Mouse (Mus musculus): ENCODE measurements around the gene Tedc1. TPM values are rescaled to one million over a fixed set of nuclear protein-coding genes. Genes with fewer than 3 reads are reported as not detected.

Tedc1 gene
- polyA plus RNA-seq, 1 experiment, result 1.3 TPM

GRCm38 (mm10) chr12:113214072-113214808, 58.0 kb downstream of the Tedc1 start:
- H3K4me1 ChIP-seq (ENCODE audit: control insufficient read depth, insufficient read depth, low read length), result no peaks in the 10 kb centered on the region
- no peak for DNase-seq
- H3K36me3 ChIP-seq (ENCODE audit: control insufficient read depth, insufficient read depth, low read length), result no peaks in the 10 kb centered on the region
- no peak overlapping the region for H3K4me3 ChIP-seq (ENCODE audit: insufficient read depth, low read depth, low read length)
- H3K27me3 ChIP-seq (replicated peaks; ENCODE audit: control insufficient read depth, insufficient read depth, low read length), result no peaks in the 10 kb centered on the region
- no peak overlapping the region for H3K27ac ChIP-seq (ENCODE audit: insufficient read depth, low read depth, low read length)
- 84% methylated on average over 25 of the region's 25 CpGs for WGBS
- TF ChIP-seq POLR2A (IDR thresholded peaks at IDR 0.05; ENCODE audit: low read depth, low read length) (no peak), CTCF (conservative IDR thresholded peaks at IDR 0.05; ENCODE audit: insufficient read depth, insufficient read length, low read depth, low read length) (no peak)

- Histone ChIP-seq H3K27ac (ENCODE audit: insufficient read depth, low read depth, low read length) (no peak overlapping the region), H3K4me3 (ENCODE audit: insufficient read depth, low read depth, low read length) (no peak overlapping the region), H3K4me1 (ENCODE audit: control insufficient read depth, insufficient read depth, low read length) (no peaks in the 10 kb centered on the region), H3K27me3 (replicated peaks; ENCODE audit: control insufficient read depth, insufficient read depth, low read length) (no peaks in the 10 kb centered on the region), H3K36me3 (ENCODE audit: control insufficient read depth, insufficient read depth, low read length) (no peaks in the 10 kb centered on the region)
- no peak for DNase-seq
- WGBS, result 79% methylated on average over 16 of the region's 16 CpGs
- TF ChIP-seq CTCF (conservative IDR thresholded peaks at IDR 0.05; ENCODE audit: insufficient read depth, insufficient read length, low read depth, low read length), result no peak
- no peak for TF ChIP-seq POLR2A (IDR thresholded peaks at IDR 0.05; ENCODE audit: low read depth, low read length)
Observed at GRCm38 (mm10) chr12:113214972-113215666, 58.9 kb downstream of the Tedc1 start.

Other genes with a start within 250 kb of the Tedc1 start
- 10.1 and 10.6 TPM in 2 replicates for gene Jag2, start 226.6 kb upstream of the Tedc1 start, polyA plus RNA-seq (2012; rRNA removed)
- 66.1 and 73.0 TPM in 2 replicates for gene Nudt14, start 214.3 kb upstream of the Tedc1 start, polyA plus RNA-seq (2012; rRNA removed)
- 31.8 and 45.2 TPM in 2 replicates for gene Btbd6, start 179.9 kb upstream of the Tedc1 start, polyA plus RNA-seq (2012; rRNA removed)
- gene Brf1, start 155.7 kb upstream of the Tedc1 start, polyA plus RNA-seq (2012; rRNA removed), result 44.8 and 53.0 TPM in 2 replicates
- 42.4 and 47.8 TPM in 2 replicates for gene Pacs2, start 141.9 kb upstream of the Tedc1 start, polyA plus RNA-seq (2012; rRNA removed)
- gene Tex22, start 81.9 kb upstream of the Tedc1 start, polyA plus RNA-seq (2012; rRNA removed), result 0.16 and 0.46 TPM in 2 replicates
- gene Mta1, start 58.1 kb upstream of the Tedc1 start, polyA plus RNA-seq (2012; rRNA removed), result 39.0 and 44.4 TPM in 2 replicates
- gene Crip2, start 16.2 kb upstream of the Tedc1 start, polyA plus RNA-seq (2012; rRNA removed), result 221 and 233 TPM in 2 replicates
- gene Crip1, start 10.1 kb upstream of the Tedc1 start, polyA plus RNA-seq (2012; rRNA removed), result 195 and 229 TPM in 2 replicates
- gene Tmem121, start 29.5 kb downstream of the Tedc1 start, polyA plus RNA-seq (2012; rRNA removed), result 0.27 and 0.41 TPM in 2 replicates